Mouse (Mus musculus): ENCODE measurements at regions not wholly inside any gene's neighbourhood (a gene's known extent, or its start where the extent isn't known, plus 50 kb on each side); places are given as distances from the start of the nearest gene placed in this dataset.

- DNase-seq (ENCODE audit: extremely low read depth, low read depth, low spot score) = no peak
- Histone ChIP-seq H3K4me1 (ENCODE audit: control insufficient read depth, insufficient read depth, low read length) (no peaks in the 10 kb centered on the region), H3K79me2 (ENCODE audit: control insufficient read depth, insufficient read depth, low read length) (no peaks in the 10 kb centered on the region), H3K9ac (ENCODE audit: low read depth, low read length) (no peak overlapping the region), H3K4me3 (ENCODE audit: insufficient read depth, low read depth, low read length) (no peak overlapping the region), H3K27ac (replicated peaks; ENCODE audit: insufficient read depth, low read depth, low read length) (no peak overlapping the region), H3K36me3 (ENCODE audit: control insufficient read depth, insufficient read depth, low read length) (no peaks in the 10 kb centered on the region), H3K27me3 (ENCODE audit: control insufficient read depth, insufficient read depth, low read length) (no peaks in the 10 kb centered on the region)
- TF ChIP-seq CTCF (IDR thresholded peaks at IDR 0.05; ENCODE audit: low read depth, low read length) (no peak), POLR2A (IDR thresholded peaks at IDR 0.05; ENCODE audit: extremely low read depth, insufficient read depth, low read length) (no peak)
- WGBS = 82% methylated on average over 4 of the region's 4 CpGs
Measured at GRCm38 (mm10) chr11:52552860-52553259, 156.6 kb downstream of the 9530068E07Rik start.

- no peak overlapping the region for H3K27ac ChIP-seq (replicated peaks; ENCODE audit: insufficient read depth, low read depth, low read length)
- H3K4me1 ChIP-seq (ENCODE audit: control insufficient read depth, insufficient read depth, low read length) = no peaks in the 10 kb centered on the region
- no peak for TF ChIP-seq POLR2A (IDR thresholded peaks at IDR 0.05; ENCODE audit: extremely low read depth, insufficient read depth, low read length)
- no peak overlapping the region for H3K4me3 ChIP-seq (ENCODE audit: insufficient read depth, low read depth, low read length)
- DNase-seq (ENCODE audit: extremely low read depth, low read depth, low spot score) = no peak
- no peaks in the 10 kb centered on the region for H3K27me3 ChIP-seq (ENCODE audit: control insufficient read depth, insufficient read depth, low read length)
- WGBS = 86% methylated on average over 3 of the region's 3 CpGs
- no peak overlapping the region for H3K9ac ChIP-seq (ENCODE audit: low read depth, low read length)
- no peaks in the 10 kb centered on the region for H3K79me2 ChIP-seq (ENCODE audit: control insufficient read depth, insufficient read depth, low read length)
- no peaks in the 10 kb centered on the region for H3K36me3 ChIP-seq (ENCODE audit: control insufficient read depth, insufficient read depth, low read length)
Measured at GRCm38 (mm10) chr11:52557836-52558235, 161.6 kb downstream of the 9530068E07Rik start.

- 60% methylated on average over 5 of the region's 5 CpGs for WGBS
- TF ChIP-seq POLR2A (IDR thresholded peaks at IDR 0.05; ENCODE audit: extremely low read depth, insufficient read depth, low read length) = no peak
- no peak for TF ChIP-seq CTCF (IDR thresholded peaks at IDR 0.05; ENCODE audit: low read depth, low read length)
- Histone ChIP-seq H3K9ac (ENCODE audit: low read depth, low read length) (no peak overlapping the region), H3K27ac (replicated peaks; ENCODE audit: insufficient read depth, low read depth, low read length) (no peak overlapping the region), H3K27me3 (ENCODE audit: control insufficient read depth, insufficient read depth, low read length) (no peaks in the 10 kb centered on the region), H3K79me2 (ENCODE audit: control insufficient read depth, insufficient read depth, low read length) (no peaks in the 10 kb centered on the region), H3K4me3 (ENCODE audit: insufficient read depth, low read depth, low read length) (no peak overlapping the region), H3K4me1 (ENCODE audit: control insufficient read depth, insufficient read depth, low read length) (no peaks in the 10 kb centered on the region), H3K36me3 (ENCODE audit: control insufficient read depth, insufficient read depth, low read length) (no peaks in the 10 kb centered on the region)
- no peak for DNase-seq (ENCODE audit: extremely low read depth, low read depth, low spot score)
Measured at GRCm38 (mm10) chr11:52558782-52559181, 162.6 kb downstream of the 9530068E07Rik start.

- no peaks in the 10 kb centered on the region for H3K79me2 ChIP-seq (ENCODE audit: control insufficient read depth, insufficient read depth, low read length)
- 66% methylated on average over 7 of the region's 7 CpGs for WGBS
- no peak overlapping the region for H3K9ac ChIP-seq (ENCODE audit: low read depth, low read length)
- DNase-seq (ENCODE audit: extremely low read depth, low read depth, low spot score) = no peak
- TF ChIP-seq CTCF (IDR thresholded peaks at IDR 0.05; ENCODE audit: low read depth, low read length) (no peak), POLR2A (IDR thresholded peaks at IDR 0.05; ENCODE audit: extremely low read depth, insufficient read depth, low read length) (no peak)
- no peak overlapping the region for H3K4me3 ChIP-seq (ENCODE audit: insufficient read depth, low read depth, low read length)
- no peak overlapping the region for H3K27ac ChIP-seq (replicated peaks; ENCODE audit: insufficient read depth, low read depth, low read length)
- H3K36me3 ChIP-seq (ENCODE audit: control insufficient read depth, insufficient read depth, low read length) = no peaks in the 10 kb centered on the region
- no peaks in the 10 kb centered on the region for H3K4me1 ChIP-seq (ENCODE audit: control insufficient read depth, insufficient read depth, low read length)
- H3K27me3 ChIP-seq (ENCODE audit: control insufficient read depth, insufficient read depth, low read length) = no peaks in the 10 kb centered on the region
Measured at GRCm38 (mm10) chr11:52561281-52561680, 165.1 kb downstream of the 9530068E07Rik start.

- Histone ChIP-seq H3K4me1 (ENCODE audit: control insufficient read depth, insufficient read depth, low read length) (no peaks in the 10 kb centered on the region), H3K27ac (replicated peaks; ENCODE audit: insufficient read depth, low read depth, low read length) (no peak overlapping the region), H3K27me3 (ENCODE audit: control insufficient read depth, insufficient read depth, low read length) (no peaks in the 10 kb centered on the region), H3K9ac (ENCODE audit: low read depth, low read length) (no peak overlapping the region), H3K4me3 (ENCODE audit: insufficient read depth, low read depth, low read length) (no peak overlapping the region), H3K79me2 (ENCODE audit: control insufficient read depth, insufficient read depth, low read length) (no peaks in the 10 kb centered on the region), H3K36me3 (ENCODE audit: control insufficient read depth, insufficient read depth, low read length) (no peaks in the 10 kb centered on the region)
- no peak for TF ChIP-seq CTCF (IDR thresholded peaks at IDR 0.05; ENCODE audit: low read depth, low read length)
- no peak for TF ChIP-seq POLR2A (IDR thresholded peaks at IDR 0.05; ENCODE audit: extremely low read depth, insufficient read depth, low read length)
- DNase-seq (ENCODE audit: extremely low read depth, low read depth, low spot score) = no peak
- 28% methylated on average over 1 of the region's 1 CpGs for WGBS
Measured at GRCm38 (mm10) chr11:52565457-52565856, 169.2 kb downstream of the 9530068E07Rik start.

GRCm38 (mm10) chr11:52566026-52566425, 169.8 kb downstream of the 9530068E07Rik start:
- 90% methylated on average over 9 of the region's 9 CpGs for WGBS
- Histone ChIP-seq H3K27me3 (ENCODE audit: control insufficient read depth, insufficient read depth, low read length) (no peaks in the 10 kb centered on the region), H3K4me3 (ENCODE audit: insufficient read depth, low read depth, low read length) (no peak overlapping the region), H3K9ac (ENCODE audit: low read depth, low read length) (no peak overlapping the region), H3K79me2 (ENCODE audit: control insufficient read depth, insufficient read depth, low read length) (no peaks in the 10 kb centered on the region), H3K27ac (replicated peaks; ENCODE audit: insufficient read depth, low read depth, low read length) (no peak overlapping the region), H3K36me3 (ENCODE audit: control insufficient read depth, insufficient read depth, low read length) (no peaks in the 10 kb centered on the region), H3K4me1 (ENCODE audit: control insufficient read depth, insufficient read depth, low read length) (no peaks in the 10 kb centered on the region)
- no peak for DNase-seq (ENCODE audit: extremely low read depth, low read depth, low spot score)
- TF ChIP-seq POLR2A (IDR thresholded peaks at IDR 0.05; ENCODE audit: extremely low read depth, insufficient read depth, low read length) (no peak), CTCF (IDR thresholded peaks at IDR 0.05; ENCODE audit: low read depth, low read length) (no peak)
